Mouse (Mus musculus) G1E (cell line): Measurements from ENCODE around the gene Nyap1.

Source experiments
- CTCF ChIP-seq: IDR thresholded peaks from 2 replicates; pipeline ENCODE4 v1.5.1; 2012; ENCODE audit warnings: low read depth, low read length, inconsistent platforms, mixed read lengths
- GATA1 ChIP-seq: IDR thresholded peaks from 2 replicates; pipeline ENCODE4 v1.6.1; 2012; ENCODE audit warnings: borderline replicate concordance, low read length, inconsistent platforms, mixed read lengths

DNA sequence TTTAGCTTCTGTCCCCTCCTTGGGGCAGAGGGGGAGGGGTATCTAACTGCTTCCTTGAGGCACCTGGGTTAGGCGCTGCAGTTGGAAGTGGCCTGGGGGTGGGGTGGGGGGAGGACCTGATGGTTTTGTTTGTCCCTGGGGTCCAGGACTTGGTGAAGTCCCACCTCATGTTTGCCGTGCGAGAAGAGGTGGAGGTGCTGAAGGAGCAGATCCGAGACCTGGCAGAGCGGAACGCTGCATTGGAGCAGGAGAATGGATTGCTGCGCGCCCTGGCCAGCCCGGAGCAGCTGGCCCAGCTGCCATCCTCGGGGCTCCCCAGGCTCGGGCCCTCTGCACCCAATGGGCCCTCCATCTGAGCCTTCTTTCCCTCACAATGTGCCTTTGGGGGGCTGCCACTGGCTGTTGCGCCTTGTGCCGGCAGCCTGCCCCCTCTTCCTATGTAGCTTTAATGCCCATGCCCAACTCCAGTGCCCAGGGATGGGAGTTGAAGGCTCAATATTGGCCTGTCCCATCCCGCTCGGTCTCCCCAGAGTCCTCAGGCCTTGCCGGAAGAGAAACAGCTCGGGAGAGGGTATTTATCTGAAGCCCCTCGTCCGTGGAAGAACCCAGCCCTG, 17.6 kb upstream of the Nyap1 start:
- TF ChIP-seq CTCF: no peak
- TF ChIP-seq GATA1: no peak
